Mouse (Mus musculus): ENCODE measurements around the gene Ubac1.

The Ubac1 gene

GRCm38 (mm10) chr2:25975141-25975770, 46.3 kb downstream of the Ubac1 start:
- no peak for DNase-seq (ENCODE audit: low spot score in 2 of 2)

GRCm38 (mm10) chr2:25970426-25970825, 51.1 kb downstream of the Ubac1 start:
- no peak for DNase-seq (ENCODE audit: low spot score in 2 of 2)

DNA sequence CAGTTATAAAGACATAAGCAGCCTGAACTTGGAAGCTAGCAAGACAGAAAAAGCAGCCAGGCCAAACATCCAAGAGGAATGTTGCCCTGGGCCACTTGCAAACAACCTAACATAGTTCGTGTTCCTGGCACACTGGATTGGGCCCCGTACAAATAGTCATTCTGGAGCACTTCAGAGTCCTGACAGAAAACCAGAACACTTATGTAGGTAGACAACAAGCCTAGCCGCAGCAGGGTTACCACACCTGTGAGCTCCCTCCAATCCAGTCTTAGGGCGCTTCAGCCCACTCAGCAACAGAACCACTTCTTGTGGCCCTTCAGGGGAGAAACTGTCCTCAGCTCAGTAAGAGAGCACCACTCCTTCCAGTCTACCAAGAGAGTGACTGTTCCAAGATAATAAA, 52.2 kb downstream of the Ubac1 start:
- no peak for DNase-seq (ENCODE audit: low spot score in 2 of 2)

GRCm38 (mm10) chr2:25949291-25949690, 72.3 kb downstream of the Ubac1 start:
- no peak for DNase-seq (ENCODE audit: low spot score in 2 of 2)

All from spleen, postnatal 10 days (tissue).